Mouse (Mus musculus): ENCODE measurements around the gene Chac2. TPM values are rescaled to one million over a fixed set of nuclear protein-coding genes. Genes with fewer than 3 reads are reported as not detected.
"Not testable (repeated sequence)": the region's sequence is repeated elsewhere in the genome, so short reads cannot be mapped to it uniquely, and the experiment has no call there.

Gene Chac2
- polyA plus RNA-seq (2015; fragmentation: Nextera tagmentation; extraction: Ambion mirVana), result 23.9 and 26.3 TPM in 2 replicates

DNA sequence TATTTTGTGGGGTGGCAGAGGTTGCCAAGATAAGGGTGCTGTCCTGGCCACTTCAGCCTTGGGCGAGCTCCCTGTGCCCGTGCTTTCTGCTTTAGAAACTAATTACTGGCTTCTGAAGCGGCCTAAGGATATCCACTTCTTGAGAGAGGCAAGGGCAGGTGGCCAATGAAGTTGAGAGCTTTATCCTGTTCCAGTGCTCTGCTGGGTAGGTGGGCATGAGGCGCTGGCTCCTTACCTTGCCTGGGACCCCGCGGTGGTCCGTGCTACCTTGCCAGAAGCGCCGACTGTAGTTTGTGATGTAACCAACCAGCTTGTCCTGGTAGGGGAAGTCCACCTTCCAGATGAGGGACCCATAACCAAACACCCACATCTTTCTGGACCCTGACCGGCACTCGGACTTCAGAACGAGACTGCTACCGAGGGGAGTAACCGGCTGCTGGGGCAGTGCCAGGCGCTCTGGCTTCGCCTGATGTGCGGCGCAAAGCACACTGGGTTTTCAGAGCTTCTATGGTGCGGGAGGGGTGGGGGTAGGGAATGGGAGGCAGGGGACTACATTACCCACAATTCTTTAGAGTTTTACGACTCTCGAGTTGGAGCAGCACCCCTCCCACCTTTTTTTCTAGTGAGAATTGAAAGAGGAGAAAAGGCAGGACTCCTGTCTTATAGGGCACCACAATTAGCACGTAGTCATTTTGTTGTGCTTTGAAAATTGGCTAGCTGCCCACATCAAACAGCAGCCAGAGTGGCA lies at the start of gene Chac2:
Gene Chac2, minus strand, starts transcription at position 474 of the 748 bp plus-strand sequence.
- Histone ChIP-seq H3K4me1 (replicated peaks) (peaks cover 7% of the 10 kb centered on the region), H3K4me3 (peak within 1 kb of the TSS; percentile 50), H3K9me3 (no peaks in the 10 kb centered on the region), H3K9ac (peak within 1 kb of the TSS; percentile 72), H3K27ac (peak within 1 kb of the TSS; percentile 67), H3K36me3 (no peaks in the 10 kb centered on the region), H3K4me2 (peak within 1 kb of the TSS; percentile 68), H3K27me3 (no peaks in the 10 kb centered on the region)
- 1% methylated on average over 22 of the region's 22 CpGs for WGBS
- ATAC-seq (ENCODE audit: low FRiP score), result peak; percentile 100

DNA sequence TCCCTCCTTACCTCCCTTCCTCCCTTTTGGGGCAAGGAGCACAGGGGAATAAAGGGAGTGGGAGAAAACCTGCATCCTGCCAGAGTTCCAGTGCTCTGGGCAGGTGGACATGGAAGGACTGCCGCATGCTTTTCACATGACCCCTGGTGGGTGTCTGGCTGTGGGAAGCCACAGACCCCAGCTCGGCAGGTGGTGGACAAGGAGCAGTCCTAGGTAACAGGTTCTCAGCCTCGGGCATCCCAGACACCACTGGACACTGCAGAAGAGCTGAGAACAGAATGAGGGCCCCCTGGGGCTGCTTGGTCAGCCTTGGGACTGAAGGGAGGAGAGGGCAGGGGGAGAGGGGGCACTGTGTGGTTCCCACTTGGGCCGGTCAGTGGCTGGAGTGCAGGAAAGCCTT lies 48.8 kb upstream of the Chac2 start:
- ATAC-seq (ENCODE audit: low FRiP score), result no peak
- Histone ChIP-seq H3K9me3 (peaks cover 5% of the 10 kb centered on the region; the same call in 1 of the 2 replicates), H3K9ac (no peak overlapping the region), H3K27me3 (no peaks in the 10 kb centered on the region), H3K4me3 (no peak overlapping the region), H3K4me2 (no peak overlapping the region), H3K36me3 (peaks cover 26% of the 10 kb centered on the region), H3K4me1 (replicated peaks) (no peaks in the 10 kb centered on the region), H3K27ac (no peak overlapping the region)
- 95% methylated on average over 4 of the region's 4 CpGs for WGBS

DNA sequence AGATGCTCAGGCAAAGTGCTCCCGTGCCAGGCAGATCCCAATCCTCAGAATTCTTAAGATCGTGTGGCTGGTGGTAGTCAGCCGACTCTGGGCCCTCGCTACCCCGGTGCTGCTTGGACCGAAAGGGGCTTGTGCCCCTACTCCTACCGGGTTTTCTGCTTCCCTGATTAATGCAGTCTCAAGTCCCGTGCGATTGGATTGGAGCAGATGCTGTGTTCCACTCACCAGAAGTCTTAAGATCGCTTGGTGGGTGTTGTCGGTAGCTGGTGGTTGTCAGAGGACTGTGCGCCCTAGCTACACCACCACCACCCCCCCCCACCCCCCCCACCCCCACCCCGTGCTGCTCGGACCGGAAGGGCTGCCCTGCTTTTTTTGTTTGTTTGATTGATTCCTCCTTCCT lies 31.3 kb upstream of the Chac2 start:
- H3K27me3 ChIP-seq; H3K4me2 ChIP-seq; H3K9me3 ChIP-seq; H3K36me3 ChIP-seq; H3K4me1 ChIP-seq (replicated peaks); H3K27ac ChIP-seq; H3K9ac ChIP-seq; H3K4me3 ChIP-seq; ATAC-seq (ENCODE audit: low FRiP score): not testable (repeated sequence)
- 62% methylated on average over 15 of the region's 15 CpGs for WGBS

DNA sequence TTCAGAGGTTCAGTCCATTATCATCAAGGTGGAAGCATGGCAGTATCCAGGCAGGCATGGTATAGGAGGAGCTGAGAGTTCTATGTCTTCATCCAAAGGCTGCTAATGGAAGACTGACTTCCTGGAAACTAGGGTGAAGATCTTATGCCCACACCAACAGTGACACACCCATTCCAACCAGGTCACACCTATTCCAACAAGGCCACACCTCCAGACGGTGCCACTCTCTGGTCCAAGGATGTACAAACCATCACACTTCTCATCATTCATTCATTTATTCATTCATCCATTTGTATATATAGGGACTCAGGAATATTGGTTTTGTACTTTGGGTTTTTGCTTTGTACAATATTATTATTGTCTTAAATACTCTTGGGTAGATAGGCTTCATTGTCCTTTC lies 23.5 kb upstream of the Chac2 start:
- 100% methylated on average over 1 of the region's 1 CpGs for WGBS
- H3K4me2 ChIP-seq; H3K27ac ChIP-seq; H3K9ac ChIP-seq; H3K4me3 ChIP-seq; H3K9me3 ChIP-seq; H3K4me1 ChIP-seq (replicated peaks); ATAC-seq (ENCODE audit: low FRiP score); H3K27me3 ChIP-seq: not testable (repeated sequence)
- peaks cover 14% of the 10 kb centered on the region for H3K36me3 ChIP-seq

DNA sequence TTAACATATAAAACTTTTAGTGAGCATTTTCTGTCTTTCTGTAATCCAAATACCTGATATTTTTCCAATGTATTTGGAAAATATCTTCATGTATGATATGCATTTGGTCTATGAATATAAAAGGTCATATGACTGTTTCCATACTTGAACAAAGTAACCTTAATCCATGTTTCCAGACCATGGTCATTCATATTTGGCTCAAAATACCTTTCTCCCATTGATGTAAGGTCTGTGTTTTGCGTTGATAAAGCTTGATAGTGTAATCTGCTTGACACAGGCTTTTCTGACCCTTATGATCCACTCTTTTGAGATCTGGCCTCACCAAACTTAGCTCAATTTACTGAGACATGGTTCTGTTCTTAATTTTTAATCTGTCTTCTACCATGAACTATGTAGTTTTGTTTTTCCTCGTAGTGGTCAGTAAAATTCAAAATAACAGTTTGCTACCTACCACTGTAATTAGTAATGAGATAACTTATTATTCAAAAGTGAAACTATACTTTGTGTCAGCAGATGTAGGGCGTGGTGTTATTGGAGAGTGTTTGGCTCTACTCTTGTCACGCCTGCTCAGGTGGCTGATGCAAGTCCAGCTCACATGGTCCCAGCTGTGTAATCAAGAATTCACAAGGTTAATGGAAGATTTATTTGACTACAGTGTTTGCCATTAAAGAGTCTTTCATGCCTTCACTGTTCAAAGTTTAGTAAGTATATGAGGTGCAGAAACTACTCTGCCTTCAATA lies 15.2 kb upstream of the Chac2 start:
- 93% methylated on average over 4 of the region's 4 CpGs for WGBS
- ATAC-seq (ENCODE audit: low FRiP score), result no peak
- no peak overlapping the region for H3K27ac ChIP-seq

DNA sequence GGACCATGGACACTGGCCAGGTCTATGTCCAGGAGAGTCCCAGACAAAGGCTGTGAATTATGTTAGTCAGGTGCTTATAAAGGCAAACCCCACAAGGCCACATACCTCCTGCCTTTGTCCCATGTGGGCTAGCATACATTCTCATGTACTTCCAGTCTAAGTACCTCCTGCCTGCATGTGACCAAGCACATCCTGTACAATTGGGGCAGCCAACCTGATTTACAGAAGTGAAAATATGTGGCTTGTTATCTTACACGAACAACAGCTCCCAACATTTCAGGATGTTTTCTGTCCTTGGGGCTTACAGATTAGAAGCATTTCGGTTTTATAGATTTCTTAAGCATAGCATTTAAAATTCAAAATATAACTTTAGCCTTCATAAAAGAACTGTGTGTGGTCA lies 13.9 kb upstream of the Chac2 start:
- Histone ChIP-seq H3K4me2 (no peak overlapping the region), H3K36me3 (peaks cover 5% of the 10 kb centered on the region; the same call in 1 of the 2 replicates), H3K4me3 (no peak overlapping the region), H3K27ac (no peak overlapping the region), H3K27me3 (no peaks in the 10 kb centered on the region), H3K9me3 (no peaks in the 10 kb centered on the region), H3K4me1 (replicated peaks) (no peaks in the 10 kb centered on the region), H3K9ac (no peak overlapping the region)
- no peak for ATAC-seq (ENCODE audit: low FRiP score)
- 95% methylated on average over 2 of the region's 2 CpGs for WGBS

More for the DNA sequence above, 15.2 kb upstream of the Chac2 start:
- Histone ChIP-seq H3K4me3 (no peak overlapping the region), H3K4me2 (no peak overlapping the region), H3K9me3 (no peaks in the 10 kb centered on the region), H3K27me3 (no peaks in the 10 kb centered on the region), H3K36me3 (peaks cover 5% of the 10 kb centered on the region; the same call in 1 of the 2 replicates), H3K4me1 (replicated peaks) (no peaks in the 10 kb centered on the region), H3K9ac (no peak overlapping the region)

DNA sequence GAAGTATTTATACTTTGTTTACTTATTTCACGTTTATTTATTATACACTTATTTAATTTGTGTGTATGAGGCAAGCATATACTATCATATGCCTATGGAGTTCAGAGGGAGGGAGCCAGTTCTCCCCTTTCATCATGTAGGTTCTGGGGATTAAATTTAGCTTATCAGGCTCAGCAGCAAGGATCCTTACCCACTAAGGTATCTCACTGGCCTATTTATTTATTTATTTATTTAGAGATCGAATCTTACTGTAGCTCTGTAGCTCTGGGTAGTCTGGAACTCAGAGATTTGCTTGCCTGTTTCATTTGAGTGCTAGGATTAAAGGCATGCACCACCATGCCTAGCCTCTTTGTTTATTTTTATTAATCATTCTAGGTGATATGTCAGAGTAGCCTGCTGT lies 12.6 kb upstream of the Chac2 start:
- Histone ChIP-seq H3K36me3 (peaks cover 5% of the 10 kb centered on the region; the same call in 1 of the 2 replicates), H3K27ac (no peak overlapping the region), H3K4me3 (no peak overlapping the region), H3K9me3 (no peaks in the 10 kb centered on the region), H3K4me2 (no peak overlapping the region), H3K9ac (no peak overlapping the region), H3K4me1 (replicated peaks) (no peaks in the 10 kb centered on the region), H3K27me3 (no peaks in the 10 kb centered on the region)
- ATAC-seq (ENCODE audit: low FRiP score), result no peak
- 89% methylated on average over 2 of the region's 2 CpGs for WGBS

DNA sequence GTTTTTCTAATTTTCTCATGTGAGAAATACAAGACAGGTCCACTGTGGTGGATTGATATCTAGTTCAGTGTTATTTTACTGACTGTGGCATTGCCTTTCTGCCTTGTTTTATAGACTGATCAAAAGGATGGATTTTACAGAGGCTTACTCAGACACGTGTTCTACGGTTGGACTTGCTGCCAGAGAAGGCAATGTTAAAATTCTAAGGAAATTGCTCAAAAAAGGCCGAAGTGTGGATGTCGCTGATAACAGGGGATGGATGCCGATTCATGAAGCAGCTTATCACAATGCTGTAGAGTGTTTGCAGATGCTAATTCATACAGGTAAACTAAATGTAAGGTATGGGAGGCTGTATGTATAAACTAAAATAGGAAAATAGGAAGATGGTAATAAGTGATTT lies 12.0 kb upstream of the Chac2 start:
- Histone ChIP-seq H3K9ac (no peak overlapping the region), H3K4me1 (replicated peaks) (no peaks in the 10 kb centered on the region), H3K27ac (no peak overlapping the region), H3K4me3 (no peak overlapping the region), H3K9me3 (no peaks in the 10 kb centered on the region), H3K36me3 (peaks cover 5% of the 10 kb centered on the region; the same call in 1 of the 2 replicates), H3K27me3 (no peaks in the 10 kb centered on the region), H3K4me2 (no peak overlapping the region)
- no peak for ATAC-seq (ENCODE audit: low FRiP score)
- 94% methylated on average over 5 of the region's 5 CpGs for WGBS

DNA sequence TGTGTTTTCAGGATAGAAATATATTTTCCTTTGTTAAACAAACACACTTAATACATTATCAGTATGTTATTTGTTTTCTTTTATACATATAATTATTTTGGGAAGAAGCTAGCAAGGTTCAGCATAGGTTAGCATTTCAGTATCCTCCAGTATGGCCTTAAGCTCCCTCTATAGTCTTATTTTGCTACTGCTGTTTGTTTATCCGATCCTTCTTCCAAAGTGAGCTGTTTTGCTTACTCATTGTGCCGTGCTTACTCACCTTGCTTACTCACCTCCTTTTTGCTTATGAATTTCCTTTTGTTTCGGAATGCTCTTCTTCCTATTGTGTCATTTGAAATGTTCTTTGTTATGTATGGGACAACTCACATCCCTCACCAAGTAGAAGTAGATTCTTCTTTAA lies 10.5 kb upstream of the Chac2 start:
- Histone ChIP-seq H3K4me2 (no peak overlapping the region), H3K27me3 (no peaks in the 10 kb centered on the region)

DNA sequence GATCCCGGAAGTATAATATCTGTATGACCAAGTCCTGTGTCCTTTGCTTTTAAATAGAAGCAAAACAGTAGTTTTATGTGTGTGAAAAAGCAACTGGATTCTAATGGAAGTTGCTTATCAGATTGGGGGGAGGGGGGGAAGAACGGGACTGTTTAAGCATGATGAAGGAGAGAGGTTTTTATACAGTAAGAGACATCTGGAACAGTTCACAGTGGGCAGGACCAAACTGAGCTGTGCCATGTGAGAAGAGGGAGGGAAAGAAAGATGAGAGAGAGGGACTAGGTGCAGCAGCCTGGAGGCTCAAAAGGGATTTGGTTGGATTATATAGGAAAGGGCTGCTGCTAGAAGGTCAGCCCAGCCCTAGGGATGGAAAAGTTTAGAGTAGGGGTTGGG lies 471 bp upstream of the Chac2 start:
- H3K4me1 ChIP-seq (replicated peaks), result peaks cover 7% of the 10 kb centered on the region
- no peaks in the 10 kb centered on the region for H3K36me3 ChIP-seq
- H3K9me3 ChIP-seq, result no peaks in the 10 kb centered on the region
- H3K4me2 ChIP-seq, result peak overlapping the region; percentile 68
- no peaks in the 10 kb centered on the region for H3K27me3 ChIP-seq
- H3K27ac ChIP-seq, result peak overlapping the region; percentile 56
- peak overlapping the region; percentile 50 for H3K4me3 ChIP-seq
- WGBS, result 6% methylated on average over 2 of the region's 2 CpGs
- ATAC-seq (ENCODE audit: low FRiP score), result peak; percentile 84
- peak overlapping the region; percentile 72 for H3K9ac ChIP-seq

More for the DNA sequence above, 10.5 kb upstream of the Chac2 start:
- no peak overlapping the region for H3K9ac ChIP-seq
- H3K4me3 ChIP-seq, result no peak overlapping the region
- H3K9me3 ChIP-seq, result no peaks in the 10 kb centered on the region
- WGBS, result 94% methylated on average over 3 of the region's 3 CpGs
- no peaks in the 10 kb centered on the region for H3K4me1 ChIP-seq (replicated peaks)
- peaks cover 5% of the 10 kb centered on the region; the same call in 1 of the 2 replicates for H3K36me3 ChIP-seq
- no peak for ATAC-seq (ENCODE audit: low FRiP score)
- H3K27ac ChIP-seq, result no peak overlapping the region

DNA sequence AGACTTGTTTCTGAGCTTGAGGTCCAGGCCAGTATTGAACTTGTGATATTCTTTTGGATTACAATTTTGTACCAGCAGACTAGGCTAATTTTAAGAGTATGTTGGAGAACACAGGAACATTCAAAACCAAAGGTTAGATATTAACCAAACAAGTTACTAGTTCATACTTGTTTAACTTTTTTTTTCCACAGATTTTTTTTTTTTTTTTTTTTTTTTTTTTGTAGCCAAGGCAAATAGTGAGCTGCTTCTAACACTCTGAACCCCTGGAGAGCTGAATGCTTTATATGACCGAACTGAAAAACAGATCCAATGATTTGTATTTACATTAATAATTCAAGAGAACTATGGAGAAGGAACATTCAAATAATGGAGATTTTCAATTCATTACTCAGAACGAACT lies 913 bp downstream of the Chac2 start:
- Histone ChIP-seq H3K9me3 (no peaks in the 10 kb centered on the region), H3K9ac (no peak overlapping the region), H3K4me3 (peak overlapping the region; percentile 50), H3K4me1 (replicated peaks) (peaks cover 7% of the 10 kb centered on the region), H3K27ac (no peak overlapping the region), H3K36me3 (no peaks in the 10 kb centered on the region), H3K4me2 (peak overlapping the region; percentile 68), H3K27me3 (no peaks in the 10 kb centered on the region)
- no peak for ATAC-seq (ENCODE audit: low FRiP score)
- WGBS, result 40% methylated on average over 2 of the region's 2 CpGs

DNA sequence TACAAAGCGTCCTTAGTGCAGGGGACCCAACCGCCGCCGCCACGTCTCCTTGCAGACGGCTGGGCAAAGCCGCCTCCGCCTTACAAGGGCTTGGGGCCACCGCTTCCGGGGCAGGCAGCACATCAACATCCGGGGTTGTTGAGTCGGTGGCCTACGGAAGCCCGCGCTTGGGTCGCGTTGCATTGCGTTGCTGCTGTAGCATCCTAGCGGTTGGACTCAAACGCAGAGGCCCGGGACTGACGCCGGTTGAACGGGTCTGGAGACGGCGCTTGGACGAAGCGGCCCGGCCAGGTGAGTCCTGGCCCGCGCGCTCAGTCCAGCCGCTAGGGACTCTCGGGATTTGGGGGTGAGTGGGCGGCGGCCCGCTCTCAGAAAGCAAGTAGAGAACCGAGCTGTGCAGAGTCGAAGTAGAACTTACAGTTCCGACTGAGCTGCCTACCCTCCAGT lies 31.8 kb downstream of the Chac2 start, which contains the start of gene Erlec1:
Gene Erlec1, minus strand, starts transcription at position 57 of the 447 bp plus-strand sequence.
- Histone ChIP-seq H3K27me3 (no peaks in the 10 kb centered on the region), H3K27ac (peak within 1 kb of the TSS; percentile 92), H3K9ac (peak within 1 kb of the TSS; percentile 93), H3K4me1 (replicated peaks) (peaks cover 14% of the 10 kb centered on the region), H3K36me3 (peaks cover 33% of the 10 kb centered on the region), H3K9me3 (peaks cover 16% of the 10 kb centered on the region), H3K4me2 (peak within 1 kb of the TSS; percentile 82), H3K4me3 (peak within 1 kb of the TSS; percentile 81)
- peak; percentile 99 for ATAC-seq (ENCODE audit: low FRiP score)
- WGBS, result under 1% methylated on average over 39 of the region's 40 CpGs

Data from hindbrain, embryonic 13.5 days (tissue).